Mouse (Mus musculus): Measurements from ENCODE around the gene Gp2. TPM values are rescaled to one million over a fixed set of nuclear protein-coding genes. Genes with fewer than 3 reads are reported as not detected.

Gp2 gene
- total RNA-seq (2014; fragmentation: Nextera tagmentation) (not detected in 2 replicates), total RNA-seq (2017) (not detected in 2 replicates)

DNA sequence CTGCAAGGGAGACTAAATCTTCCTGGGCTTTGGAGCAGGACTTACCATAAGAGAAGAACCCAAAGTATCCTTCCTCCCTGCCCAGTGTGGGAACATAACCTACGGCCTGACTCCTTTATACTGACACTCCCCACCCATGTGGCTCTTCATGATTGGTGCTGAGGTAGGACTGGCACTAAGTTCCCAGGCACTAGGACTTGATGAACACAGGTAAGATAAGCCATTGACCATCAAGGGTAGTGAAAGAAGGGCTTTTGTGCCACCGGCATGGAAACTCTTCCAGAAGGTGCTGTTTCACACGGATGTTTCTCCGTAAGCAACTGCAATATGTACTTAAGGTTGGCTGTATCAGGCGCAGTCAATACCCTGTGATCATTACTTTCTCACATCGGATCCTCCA lies at the start of gene Gp2:
Gene Gp2, minus strand, starts transcription at position 101 of the 400 bp plus-strand sequence.
- no peak for ATAC-seq (replicated peaks; ENCODE audit: low FRiP score, low TSS enrichment, poor library complexity, severe bottlenecking)

DNA sequence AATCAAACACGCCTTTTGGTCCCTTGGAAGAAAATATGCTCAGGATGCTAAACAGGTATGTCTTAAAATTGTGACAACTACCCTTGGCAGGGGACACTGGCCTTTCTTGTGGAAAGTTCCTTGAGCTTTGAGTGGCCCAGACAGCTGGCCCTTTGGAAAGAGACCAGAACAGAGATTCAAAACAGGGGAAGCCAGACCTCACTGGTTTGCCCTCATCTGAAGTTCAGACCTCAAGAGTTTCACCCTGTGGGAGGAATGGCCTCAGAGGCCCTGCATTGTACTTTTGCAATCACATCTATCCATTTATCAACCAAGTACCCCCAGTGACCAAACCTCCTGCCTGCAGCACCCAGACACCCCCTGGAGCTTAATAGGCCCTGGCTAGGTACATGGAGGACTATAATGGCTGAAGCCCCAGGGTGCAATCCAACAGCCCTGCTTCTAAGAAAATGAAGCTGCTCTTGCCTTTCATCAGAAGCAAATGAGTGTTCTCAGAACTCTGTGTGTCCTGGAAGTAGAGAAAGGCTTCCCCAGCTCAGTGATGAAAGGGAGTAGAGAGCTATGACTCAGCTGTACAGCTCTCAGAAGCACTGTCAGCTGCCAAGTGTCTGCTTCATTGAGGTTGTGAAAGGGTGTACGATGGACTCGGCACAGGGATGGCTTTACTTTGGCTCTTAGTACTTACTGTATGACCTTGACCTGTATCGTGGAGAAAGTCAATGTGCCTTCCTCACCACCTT lies 31.1 kb upstream of the Gp2 start:
- ATAC-seq (replicated peaks; ENCODE audit: low FRiP score, low TSS enrichment, poor library complexity, severe bottlenecking) = no peak

DNA sequence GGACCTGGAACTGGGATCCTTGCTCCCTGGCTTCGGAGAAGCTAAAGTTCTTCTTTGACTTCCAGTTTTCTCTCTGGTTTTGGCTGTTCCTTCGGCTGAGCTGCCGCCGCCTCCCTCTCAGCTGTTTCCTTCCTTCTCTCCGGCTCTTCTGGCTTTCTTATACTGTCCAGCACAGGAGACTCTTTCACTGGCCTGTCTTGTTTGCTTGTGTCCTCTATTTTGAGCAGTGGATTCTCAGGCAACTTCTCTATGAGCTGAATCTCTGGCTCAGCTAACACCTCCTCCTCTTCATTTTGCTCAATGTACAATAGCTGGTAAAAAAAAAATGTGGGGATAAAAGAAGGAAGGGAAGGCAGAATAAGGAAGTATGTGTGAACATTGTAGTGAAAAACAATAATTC lies 27.6 kb upstream of the Gp2 start:
- ATAC-seq (replicated peaks; ENCODE audit: low FRiP score, low TSS enrichment, poor library complexity, severe bottlenecking) = no peak

DNA sequence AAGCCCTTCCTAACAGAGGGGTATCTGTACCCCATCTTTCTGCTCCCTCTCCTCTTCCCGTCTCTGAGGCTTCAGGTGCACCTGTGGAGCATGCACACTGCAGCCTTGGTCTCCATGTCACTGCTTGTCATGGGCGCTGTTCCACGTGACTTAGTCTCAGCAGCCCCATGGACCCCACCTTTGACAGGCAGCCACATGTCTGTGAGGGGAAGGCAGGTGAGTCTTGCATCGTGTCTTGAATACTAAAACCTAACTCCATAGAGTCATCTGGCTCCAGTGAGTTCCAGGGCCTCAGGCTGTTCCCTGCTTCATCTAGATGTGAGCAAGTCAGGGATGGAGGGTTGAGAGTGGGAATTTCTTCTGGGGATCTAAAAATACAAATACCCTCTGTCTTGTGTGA lies 25.1 kb upstream of the Gp2 start:
- no peak for ATAC-seq (replicated peaks; ENCODE audit: low FRiP score, low TSS enrichment, poor library complexity, severe bottlenecking)

DNA sequence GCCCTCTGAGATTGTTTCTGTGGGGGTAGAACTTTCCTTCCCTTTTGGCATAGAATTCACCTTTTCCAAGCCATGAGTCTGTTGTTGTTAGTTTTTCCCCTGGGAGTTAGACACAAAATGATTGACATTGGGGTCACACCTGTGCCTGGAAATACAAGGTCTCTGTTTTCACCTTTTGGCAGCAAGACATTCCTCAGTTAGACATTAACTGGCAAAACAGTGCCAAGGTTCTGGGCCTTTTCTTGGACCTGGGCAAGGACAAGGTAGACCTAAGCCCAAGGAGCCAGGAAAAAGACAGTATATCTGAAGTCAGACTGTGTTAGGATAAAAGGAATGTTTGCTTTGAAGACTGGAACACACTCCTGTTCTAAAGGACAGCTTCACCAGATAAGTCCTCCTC lies 20.2 kb upstream of the Gp2 start, which contains the start of gene Umod:
Gene Umod, minus strand, starts transcription at position 27 of the 400 bp plus-strand sequence.
- ATAC-seq (replicated peaks; ENCODE audit: low FRiP score, low TSS enrichment, poor library complexity, severe bottlenecking) = no peak

DNA sequence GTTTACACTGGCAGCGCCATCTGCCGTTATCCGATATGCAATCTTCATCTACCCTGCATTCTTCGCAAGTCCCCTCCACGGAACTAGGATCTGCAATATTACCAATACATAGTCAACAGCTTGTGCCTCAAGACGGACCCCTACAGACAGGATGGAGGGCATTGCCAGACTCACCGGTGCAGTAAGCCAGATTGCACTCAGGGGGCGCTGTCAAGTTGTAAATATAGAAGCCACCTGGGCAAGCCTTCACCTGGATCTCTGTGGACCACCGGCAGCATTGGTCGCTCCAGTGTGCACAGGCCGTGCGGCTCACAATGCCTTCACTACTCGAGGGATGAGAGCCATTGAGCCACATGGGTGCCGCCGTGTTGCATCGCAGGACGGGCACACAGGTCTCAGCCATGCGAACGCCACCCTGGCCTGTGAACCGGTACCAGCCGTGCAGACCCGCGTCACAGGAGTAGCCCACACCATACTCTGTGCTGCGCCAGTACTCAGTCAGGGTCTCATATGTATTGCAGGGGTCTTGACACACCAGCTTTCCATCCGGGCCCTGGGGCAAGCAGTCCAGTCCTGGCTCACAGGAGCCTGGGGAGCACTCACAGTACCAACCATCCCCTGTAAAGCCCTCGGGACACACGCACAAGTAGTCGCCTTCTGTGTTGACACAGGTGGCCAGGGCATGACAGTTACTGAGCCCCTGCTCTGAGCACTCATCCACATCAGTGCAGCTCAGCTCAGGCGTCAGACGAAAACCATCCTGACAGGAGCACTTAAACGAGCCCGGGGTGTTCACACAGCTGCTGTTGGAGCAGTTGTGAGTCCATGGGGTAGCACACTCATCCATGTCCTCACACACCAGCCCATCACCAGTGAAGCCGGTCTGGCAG lies 17.7 kb upstream of the Gp2 start:
- ATAC-seq (replicated peaks; ENCODE audit: low FRiP score, low TSS enrichment, poor library complexity, severe bottlenecking) = no peak

DNA sequence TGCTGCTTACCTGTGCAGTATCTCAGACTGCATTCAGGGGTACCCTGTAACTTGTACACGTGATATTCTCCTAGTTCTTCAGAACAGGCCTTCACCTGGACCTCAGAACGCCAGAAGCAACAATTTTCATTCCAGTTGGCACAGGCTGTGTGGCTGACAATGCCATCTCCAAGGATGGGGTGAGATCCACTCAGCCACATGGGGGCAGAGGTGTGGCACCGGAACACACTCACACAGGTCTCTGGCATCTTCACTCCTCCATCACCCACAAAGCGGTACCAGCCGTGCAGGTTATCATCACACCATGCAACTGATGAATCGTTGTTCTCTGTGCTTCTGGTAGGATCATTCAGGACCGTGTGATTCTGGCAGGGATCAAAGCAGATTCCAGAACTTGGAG lies 4.9 kb downstream of the Gp2 start:
- ATAC-seq (replicated peaks; ENCODE audit: low FRiP score, low TSS enrichment, poor library complexity, severe bottlenecking) = no peak

DNA sequence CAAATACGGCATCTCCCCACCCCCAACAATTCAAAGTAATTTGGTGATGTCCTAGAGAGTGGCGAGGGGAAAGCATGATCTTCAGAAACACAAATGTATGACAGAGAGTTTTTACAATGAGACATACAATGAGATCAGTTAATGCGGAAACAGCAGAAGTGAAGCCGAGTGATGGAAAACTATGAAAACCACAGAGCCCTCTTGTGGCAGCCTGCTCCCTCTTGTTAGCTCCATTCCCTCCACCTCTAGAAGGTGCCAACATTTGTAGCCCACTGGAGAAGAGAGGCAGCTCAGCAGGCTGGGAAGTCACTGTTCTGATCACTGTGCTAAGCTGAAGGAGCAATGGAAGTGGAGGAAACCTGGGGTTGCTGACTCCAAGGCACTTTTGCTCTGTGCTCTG lies 15.2 kb downstream of the Gp2 start:
- ATAC-seq (replicated peaks; ENCODE audit: low FRiP score, low TSS enrichment, poor library complexity, severe bottlenecking) = no peak

DNA sequence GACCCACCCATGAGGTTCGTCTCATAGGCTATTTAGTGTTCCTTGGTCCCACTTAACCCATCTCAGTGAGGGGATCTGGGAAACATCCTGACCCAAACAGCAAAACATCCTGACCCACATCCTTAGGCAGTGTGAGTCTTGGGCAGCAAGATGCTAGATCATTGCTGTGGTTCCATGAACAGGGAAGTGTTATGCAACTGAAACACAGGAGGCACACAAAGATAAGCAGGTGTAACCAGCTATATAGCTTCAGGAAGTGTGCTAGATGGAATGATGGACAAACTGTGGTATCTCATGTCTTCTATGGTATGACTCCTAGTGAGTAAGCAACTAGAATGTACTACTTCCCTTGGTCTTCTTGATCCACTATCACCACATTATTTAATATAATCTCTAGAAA lies 17.1 kb downstream of the Gp2 start:
- ATAC-seq (replicated peaks; ENCODE audit: low FRiP score, low TSS enrichment, poor library complexity, severe bottlenecking) = no peak

DNA sequence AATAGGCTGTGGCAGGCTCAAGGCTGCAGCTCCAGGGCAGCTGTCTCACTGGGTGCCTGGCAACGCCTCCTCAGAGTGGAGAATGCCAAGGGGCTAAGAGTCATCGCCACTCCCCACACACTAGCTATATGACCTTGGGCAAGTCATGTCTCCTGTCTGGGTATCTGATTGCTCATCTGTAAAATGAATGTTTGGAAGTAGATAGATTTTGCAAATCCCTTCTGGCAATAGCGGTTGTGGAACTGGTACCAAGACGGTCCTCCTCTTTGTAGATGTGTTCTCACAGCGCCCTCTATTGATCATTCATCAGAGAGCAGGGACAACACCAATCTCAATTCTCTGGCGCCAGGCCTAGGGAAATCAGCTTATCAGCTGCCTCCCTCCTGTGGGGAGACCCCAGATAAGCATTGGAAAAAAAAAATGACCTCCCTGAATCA lies 31.9 kb downstream of the Gp2 start:
- ATAC-seq (replicated peaks; ENCODE audit: low FRiP score, low TSS enrichment, poor library complexity, severe bottlenecking) = peak; percentile 57; the same call in 1 of the 2 replicates

DNA sequence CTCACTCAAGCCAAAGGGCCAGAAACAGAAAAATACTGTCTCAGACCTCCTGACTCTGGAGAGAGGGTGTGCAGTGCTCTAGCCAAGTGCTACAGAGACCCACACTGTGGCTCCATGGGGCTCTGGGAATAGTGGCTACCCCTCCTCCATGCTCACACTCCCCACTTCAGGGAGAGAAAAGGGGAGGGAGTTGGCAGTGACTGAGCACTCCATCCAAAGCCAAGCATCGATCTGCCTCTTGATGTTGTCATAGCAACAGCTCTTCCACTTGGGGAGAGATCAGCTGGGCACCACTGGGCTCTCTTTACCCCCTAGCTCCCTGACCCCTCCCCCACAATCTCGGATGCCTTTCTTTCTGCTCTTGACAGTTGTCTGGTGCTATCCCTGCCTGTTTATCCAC lies 38.4 kb downstream of the Gp2 start:
- ATAC-seq (replicated peaks; ENCODE audit: low FRiP score, low TSS enrichment, poor library complexity, severe bottlenecking) = no peak

DNA sequence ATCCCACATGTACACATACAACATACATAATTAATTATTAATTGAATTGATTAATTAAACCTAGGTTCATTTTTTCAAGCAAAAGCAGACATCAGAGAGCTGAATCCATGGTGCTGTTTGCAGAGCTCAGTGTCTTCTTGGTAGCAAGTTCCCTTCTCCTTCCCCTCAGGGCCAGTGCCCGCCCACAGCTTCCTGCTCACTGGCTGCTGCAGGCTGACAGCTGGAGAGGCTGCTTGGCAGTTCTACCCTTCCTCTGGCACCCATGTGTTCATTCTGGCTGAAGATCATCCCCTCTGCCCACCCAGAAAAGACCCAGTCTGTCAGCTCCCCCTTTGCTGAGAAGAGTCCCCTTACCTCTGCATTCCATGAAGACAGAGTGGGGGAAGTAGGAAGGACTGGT lies 40.6 kb downstream of the Gp2 start:
- ATAC-seq (replicated peaks; ENCODE audit: low FRiP score, low TSS enrichment, poor library complexity, severe bottlenecking) = no peak

DNA sequence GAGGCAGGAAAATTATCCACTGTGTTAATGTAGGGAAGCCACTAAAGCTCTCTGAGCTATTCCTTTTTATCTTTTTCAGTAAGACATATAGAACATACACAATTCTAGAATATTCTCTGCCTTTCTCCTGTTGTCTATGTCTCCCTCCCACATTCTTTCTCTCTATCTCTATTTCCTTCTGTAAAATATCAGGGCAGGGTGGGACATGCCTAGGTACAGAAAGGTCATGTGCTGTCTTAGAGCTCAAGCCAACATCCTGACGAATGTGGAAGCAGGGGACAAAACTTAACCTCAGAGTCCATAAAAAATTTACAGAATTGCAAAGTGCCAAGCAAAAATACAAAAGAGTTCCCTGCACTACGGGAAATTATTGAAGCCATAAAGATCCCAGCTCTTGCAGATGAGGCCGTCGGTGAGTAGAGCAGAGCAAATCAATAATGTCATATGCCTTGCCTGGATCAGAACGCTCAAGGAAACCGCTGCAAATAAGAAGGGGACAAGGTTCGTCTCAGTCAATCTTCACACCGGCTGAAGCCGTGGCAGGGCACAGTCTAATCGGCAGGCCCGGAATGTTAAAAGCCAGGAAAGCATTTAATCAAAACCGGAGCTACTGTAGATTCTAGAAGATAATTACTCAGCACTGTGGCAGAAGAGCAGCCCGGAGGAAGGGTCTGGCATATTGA lies 64.9 kb downstream of the Gp2 start:
- no peak for ATAC-seq (replicated peaks; ENCODE audit: low FRiP score, low TSS enrichment, poor library complexity, severe bottlenecking)

Other genes starting within 250 kb of the Gp2 start
- gene Umod, start 20.0 kb upstream of the Gp2 start, total RNA-seq (2014; fragmentation: Nextera tagmentation) = not detected in 2 replicates
- not detected in 2 replicates for gene Umod, start 20.0 kb upstream of the Gp2 start, total RNA-seq (2017)
- not detected in 2 replicates for gene Acsm5, start 60.2 kb upstream of the Gp2 start, total RNA-seq (2014; fragmentation: Nextera tagmentation)
- gene Acsm5, start 60.2 kb upstream of the Gp2 start, total RNA-seq (2017) = not detected in 2 replicates
- gene Pdilt, start 64.2 kb upstream of the Gp2 start, total RNA-seq (2014; fragmentation: Nextera tagmentation) = not detected in 2 replicates
- not detected in 2 replicates for gene Pdilt, start 64.2 kb upstream of the Gp2 start, total RNA-seq (2017)
- gene Acsm2, start 95.1 kb upstream of the Gp2 start, total RNA-seq (2014; fragmentation: Nextera tagmentation) = not detected in 2 replicates
- not detected in 2 replicates for gene Acsm2, start 95.1 kb upstream of the Gp2 start, total RNA-seq (2017)
- not detected in 2 replicates for gene Acsm1, start 147.7 kb upstream of the Gp2 start, total RNA-seq (2014; fragmentation: Nextera tagmentation)
- gene Acsm1, start 147.7 kb upstream of the Gp2 start, total RNA-seq (2017) = not detected in 2 replicates
- not detected in 2 replicates for gene Acsm4, start 230.7 kb upstream of the Gp2 start, total RNA-seq (2014; fragmentation: Nextera tagmentation)
- gene Acsm4, start 230.7 kb upstream of the Gp2 start, total RNA-seq (2017) = not detected in 2 replicates

All from megakaryocyte-erythroid progenitor cell, adult 5-6 weeks (primary cell).